ENCODE assay signal across 8 mouse cellular contexts in the genomic region with DNA sequence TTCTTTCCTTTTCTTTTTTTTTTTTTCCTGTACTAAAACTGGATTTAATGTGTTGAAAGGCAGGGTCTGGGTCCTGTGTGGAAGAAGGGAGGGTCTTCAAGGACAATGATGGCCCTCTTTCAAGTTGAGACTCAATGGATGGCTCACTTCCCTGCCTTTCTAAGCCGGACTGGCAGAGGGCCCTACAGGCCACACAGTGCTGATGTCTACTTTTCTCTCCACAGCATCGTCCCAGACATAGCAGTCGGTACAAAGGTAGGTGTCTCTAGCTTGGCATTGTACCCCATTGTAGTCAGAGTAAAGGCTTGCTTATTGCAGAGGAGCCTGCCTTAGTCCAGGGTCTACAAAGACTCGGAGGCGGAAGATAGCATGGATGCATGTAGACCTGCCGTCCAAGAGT. TPM values are rescaled to one million over a fixed set of nuclear protein-coding genes. Genes with fewer than 3 reads are reported as not detected.
DNase-seq lines count a peak whose midpoint lies in the region; ATAC-seq and TF ChIP-seq lines count a peak whose summit lies in the region.

No protein-coding gene starts in this region.

- peak overlapping the region; percentile 53 for H3K4me2 ChIP-seq in CH12.LX (ENCODE audit: insufficient read depth, low read depth, poor library complexity, severe bottlenecking)
- H3K4me2 ChIP-seq in forebrain, embryonic 13.5 days, result peak overlapping the region; percentile 99
- H3K4me2 ChIP-seq in liver, embryonic 13.5 days, result peak overlapping the region; percentile 91

- no peak for TF ChIP-seq CTCF in CH12.LX (conservative IDR thresholded peaks at IDR 0.05 in 1 of 2, IDR thresholded peaks at IDR 0.05 in 1 of 2; ENCODE audit: low read depth in 2 of 2, low read length in 2 of 2)

- no peak for TF ChIP-seq RAD21 in CH12.LX (IDR thresholded peaks at IDR 0.05; ENCODE audit: low read depth, low read length)

- H3K9ac ChIP-seq in CH12.LX (ENCODE audit: insufficient read depth, low read depth), result peak overlapping the region; percentile 99
- H3K9ac ChIP-seq in forebrain, embryonic 13.5 days, result peak overlapping the region; percentile 99
- peak overlapping the region; percentile 96 for H3K9ac ChIP-seq in liver, embryonic 13.5 days

- no peaks in the 10 kb centered on the region for H3K9me3 ChIP-seq in heart, embryonic 10.5 days
- no peaks in the 10 kb centered on the region for H3K9me3 ChIP-seq in CH12.LX (replicated peaks; ENCODE audit: low read length)
- H3K9me3 ChIP-seq in forebrain, embryonic 13.5 days (replicated peaks), result no peaks in the 10 kb centered on the region
- H3K9me3 ChIP-seq in liver, embryonic 13.5 days (replicated peaks), result no peaks in the 10 kb centered on the region

- TF ChIP-seq POLR2A in CH12.LX (IDR thresholded peaks at IDR 0.05; ENCODE audit: low read depth, low read length), result no peak

- dilution Hi-C loops in CH12.LX (cut with MboI; ENCODE audit: extremely low pct_ligation_motif_present, extremely low pct_unique_long_range_greater_than_20kb, low sequenced_read_pairs), result no loop called here

- no peaks in the 10 kb centered on the region for H3K27me3 ChIP-seq in heart, embryonic 10.5 days (ENCODE audit: insufficient read depth, poor library complexity, severe bottlenecking)
- H3K27me3 ChIP-seq in CH12.LX (replicated peaks), result no peaks in the 10 kb centered on the region
- H3K27me3 ChIP-seq in forebrain, embryonic 13.5 days, result no peaks in the 10 kb centered on the region
- H3K27me3 ChIP-seq in liver, embryonic 13.5 days, result no peaks in the 10 kb centered on the region

- peaks cover 59% of the 10 kb centered on the region for H3K79me2 ChIP-seq in CH12.LX (replicated peaks; ENCODE audit: control insufficient read depth, extremely low read depth, insufficient read depth, poor library complexity, severe bottlenecking)

- in situ Hi-C loops in CH12.LX (cut with MboI; ENCODE audit: low pct_ligation_motif_present, low pct_unique_long_range_greater_than_20kb, low sequenced_read_pairs), result no loop called here

- H3K4me1 ChIP-seq in heart, embryonic 10.5 days, result peaks cover 78% of the 10 kb centered on the region
- peaks cover 15 to 42% of the 10 kb centered on the region in 2 experiments for H3K4me1 ChIP-seq in CH12.LX (ENCODE audit: control insufficient read depth in 1 of 2, insufficient read depth in 2 of 2)
- H3K4me1 ChIP-seq in forebrain, embryonic 13.5 days, result peaks cover 67% of the 10 kb centered on the region
- peaks cover 73% of the 10 kb centered on the region for H3K4me1 ChIP-seq in liver, embryonic 13.5 days (replicated peaks)

- TF ChIP-seq EP300 in CH12.LX (IDR thresholded peaks at IDR 0.05; ENCODE audit: low read length), result no peak

- WGBS in heart, embryonic 10.5 days, result 50% methylated on average over 6 of the region's 6 CpGs
- 33% methylated on average over 6 of the region's 6 CpGs for WGBS in forebrain, embryonic 13.5 days
- WGBS in liver, embryonic 13.5 days (ENCODE audit: insufficient replicate concordance), result 28% methylated on average over 6 of the region's 6 CpGs

- H3K4me3 ChIP-seq in heart, embryonic 10.5 days, result peak overlapping the region; percentile 98
- peak overlapping the region; percentile 90 to 100 (median 100) for H3K4me3 ChIP-seq in CH12.LX (replicated peaks in 1 of 3; ENCODE audit: low read depth in 2 of 3, low read length in 2 of 3, poor library complexity in 1 of 3)
- H3K4me3 ChIP-seq in forebrain, embryonic 13.5 days, result peak overlapping the region; percentile 100
- H3K4me3 ChIP-seq in liver, embryonic 13.5 days (replicated peaks), result peak overlapping the region; percentile 95

- peak overlapping the region; percentile 23; the same call in 1 of the 2 replicates for H3K27ac ChIP-seq in heart, embryonic 10.5 days
- H3K27ac ChIP-seq in CH12.LX (ENCODE audit: insufficient read depth, low read depth), result no peak overlapping the region
- H3K27ac ChIP-seq in forebrain, embryonic 13.5 days, result peak overlapping the region; percentile 100
- H3K27ac ChIP-seq in liver, embryonic 13.5 days, result peak overlapping the region; percentile 98

- DNase-seq in heart, embryonic 10.5 days (ENCODE audit: low spot score), result no peak
- no peak for DNase-seq in heart, adult 11 months
- no peak for DNase-seq in CH12.LX (ENCODE audit: extremely low read depth)
- DNase-seq in liver, embryonic 13.5 days, result no peak
- DNase-seq in ovary, adult 18-20 months (ENCODE audit: low spot score), result no peak
- DNase-seq in gastrocnemius, postnatal 36 days, result no peak
- DNase-seq in layer of hippocampus, adult 8-10 months (ENCODE audit: low spot score in 2 of 2), result no peak

- no peak for ATAC-seq in forebrain, embryonic 13.5 days
- ATAC-seq in liver, embryonic 13.5 days (ENCODE audit: low read depth), result no peak

- intact Hi-C loops in gastrocnemius, postnatal 36 days (cut with DNase I), result no loop called here

- H3K36me3 ChIP-seq in heart, embryonic 10.5 days, result peaks cover 57% of the 10 kb centered on the region
- peaks cover 51 to 55% of the 10 kb centered on the region in 2 experiments for H3K36me3 ChIP-seq in CH12.LX (replicated peaks in 1 of 2; ENCODE audit: control insufficient read depth in 1 of 2, insufficient read depth in 1 of 2, low read length in 1 of 2)
- H3K36me3 ChIP-seq in forebrain, embryonic 13.5 days (ENCODE audit: poor library complexity, severe bottlenecking), result peaks cover 51% of the 10 kb centered on the region
- H3K36me3 ChIP-seq in liver, embryonic 13.5 days, result peaks cover 55% of the 10 kb centered on the region

TF ChIP-seq in CH12.LX, 34 proteins besides CTCF, POLR2A, EP300 and RAD21 (continues in another document):
- no peak for TF ChIP-seq PAX5 (IDR thresholded peaks at IDR 0.05; ENCODE audit: low read length)
- no peak for TF ChIP-seq CHD1 (IDR thresholded peaks at IDR 0.05; ENCODE audit: low read depth, low read length)
- no peak for TF ChIP-seq ZC3H11A (IDR thresholded peaks at IDR 0.05; ENCODE audit: low read depth, low read length)
- no peak for TF ChIP-seq JUND (conservative IDR thresholded peaks at IDR 0.05; ENCODE audit: low read depth, low read length)
- no peak for TF ChIP-seq BHLHE40 (IDR thresholded peaks at IDR 0.05; ENCODE audit: low read depth, low read length)
- TF ChIP-seq NRF1 (IDR thresholded peaks at IDR 0.05; ENCODE audit: low read depth, low read length), result no peak
- TF ChIP-seq HCFC1 (IDR thresholded peaks at IDR 0.05; ENCODE audit: low read depth, low read length), result no peak
- no peak for TF ChIP-seq MAFK (IDR thresholded peaks at IDR 0.05; ENCODE audit: insufficient replicate concordance, low read length)
- TF ChIP-seq ELF1 (IDR thresholded peaks at IDR 0.05; ENCODE audit: low read depth, low read length), result no peak
- TF ChIP-seq USF2 (conservative IDR thresholded peaks at IDR 0.05; ENCODE audit: low read depth, low read length), result no peak

RNA-seq across cellular contexts. Expression of gene Ptbp1, which starts 2.1 kb away (rescaled TPM):
- polyA plus RNA-seq in heart, embryonic 10.5 days (2016; fragmentation: Nextera tagmentation; extraction: Ambion mirVana), result 174 and 264 TPM in 2 replicates
- total RNA-seq in CH12.LX (2012; rRNA removed), result 252 and 284 TPM in 2 replicates
- total RNA-seq in CH12.LX (2014; rRNA removed), result 261 and 284 TPM in 2 replicates
- 482 and 497 TPM in 2 replicates for polyA plus RNA-seq in CH12.LX (2012; ENCODE audit: insufficient read length, low read depth)
- 148 and 171 TPM in 2 replicates for polyA plus RNA-seq in forebrain, embryonic 13.5 days (2015; fragmentation: Nextera tagmentation; extraction: Ambion mirVana)
- polyA plus RNA-seq in liver, embryonic 13.5 days (2015; fragmentation: Nextera tagmentation; extraction: Ambion mirVana), result 136 and 175 TPM in 2 replicates
- 10 to 100 TPM; 17.2 to 17.4 TPM for total RNA-seq in gastrocnemius, postnatal 36 days (2021)
- total RNA-seq in layer of hippocampus, adult 8-10 months (2022), result 10 to 100 TPM; 67.7 to 76.4 (median 73.7) TPM

RNA-seq across cellular contexts. Expression of gene Prtn3, which starts 18.0 kb away (rescaled TPM):
- polyA plus RNA-seq in heart, embryonic 10.5 days (2016; fragmentation: Nextera tagmentation; extraction: Ambion mirVana), result 2.4 and 7.8 TPM in 2 replicates
- total RNA-seq in CH12.LX (2012; rRNA removed) (0.30 TPM in 1 of 2 replicates, not detected in the other), CH12.LX (2014; rRNA removed) (not detected in 2 replicates)
- polyA plus RNA-seq in CH12.LX (2012; ENCODE audit: insufficient read length, low read depth), result 0.39 TPM in 1 of 2 replicates, not detected in the other
- 12.8 and 15.9 TPM in 2 replicates for polyA plus RNA-seq in forebrain, embryonic 13.5 days (2015; fragmentation: Nextera tagmentation; extraction: Ambion mirVana)
- polyA plus RNA-seq in liver, embryonic 13.5 days (2015; fragmentation: Nextera tagmentation; extraction: Ambion mirVana), result 54.8 and 64.6 TPM in 2 replicates
- total RNA-seq in gastrocnemius, postnatal 36 days (2021), result not detected
- 1 to 10 TPM; 1.2 to 2.3 (median 1.5) TPM for total RNA-seq in layer of hippocampus, adult 8-10 months (2022)

RNA-seq across cellular contexts. Expression of gene Plppr3, which starts 18.2 kb away (rescaled TPM):
- 16.2 and 36.9 TPM in 2 replicates for polyA plus RNA-seq in heart, embryonic 10.5 days (2016; fragmentation: Nextera tagmentation; extraction: Ambion mirVana)
- total RNA-seq in CH12.LX (2012; rRNA removed) (0.47 and 0.55 TPM in 2 replicates), CH12.LX (2014; rRNA removed) (not detected in 2 replicates)
- polyA plus RNA-seq in CH12.LX (2012; ENCODE audit: insufficient read length, low read depth), result 3.4 TPM in 2 replicates
- polyA plus RNA-seq in forebrain, embryonic 13.5 days (2015; fragmentation: Nextera tagmentation; extraction: Ambion mirVana), result 290 and 308 TPM in 2 replicates
- 5.7 and 5.8 TPM in 2 replicates for polyA plus RNA-seq in liver, embryonic 13.5 days (2015; fragmentation: Nextera tagmentation; extraction: Ambion mirVana)
- total RNA-seq in gastrocnemius, postnatal 36 days (2021), result not detected
- 10 to 100 TPM; 34.6 to 41.0 (median 38.0) TPM for total RNA-seq in layer of hippocampus, adult 8-10 months (2022)

RNA-seq across cellular contexts. Expression of gene Elane, which starts 29.8 kb away (rescaled TPM):
- 0.14 and 0.15 TPM in 2 replicates for polyA plus RNA-seq in heart, embryonic 10.5 days (2016; fragmentation: Nextera tagmentation; extraction: Ambion mirVana)
- not detected in 2 replicates for total RNA-seq in CH12.LX (2012; rRNA removed)
- not detected in 2 replicates for total RNA-seq in CH12.LX (2014; rRNA removed)
- polyA plus RNA-seq in CH12.LX (2012; ENCODE audit: insufficient read length, low read depth), result not detected in 2 replicates
- polyA plus RNA-seq in forebrain, embryonic 13.5 days (2015; fragmentation: Nextera tagmentation; extraction: Ambion mirVana), result 0.24 TPM in 1 of 2 replicates, not detected in the other
- polyA plus RNA-seq in liver, embryonic 13.5 days (2015; fragmentation: Nextera tagmentation; extraction: Ambion mirVana), result 47.1 and 59.3 TPM in 2 replicates
- not detected for total RNA-seq in gastrocnemius, postnatal 36 days (2021)
- total RNA-seq in layer of hippocampus, adult 8-10 months (2022), result not detected

RNA-seq across cellular contexts. Expression of gene Cfd, which starts 34.4 kb away (rescaled TPM):
- not detected in 2 replicates for polyA plus RNA-seq in heart, embryonic 10.5 days (2016; fragmentation: Nextera tagmentation; extraction: Ambion mirVana)
- total RNA-seq in CH12.LX (2012; rRNA removed) (not detected in 2 replicates), CH12.LX (2014; rRNA removed) (not detected in 2 replicates)
- 0.26 TPM in 1 of 2 replicates, not detected in the other for polyA plus RNA-seq in CH12.LX (2012; ENCODE audit: insufficient read length, low read depth)
- polyA plus RNA-seq in forebrain, embryonic 13.5 days (2015; fragmentation: Nextera tagmentation; extraction: Ambion mirVana), result not detected in 2 replicates
- not detected in 2 replicates for polyA plus RNA-seq in liver, embryonic 13.5 days (2015; fragmentation: Nextera tagmentation; extraction: Ambion mirVana)
- total RNA-seq in gastrocnemius, postnatal 36 days (2021), result 10 to 100 TPM; 47.6 to 86.0 TPM
- total RNA-seq in layer of hippocampus, adult 8-10 months (2022), result under 1 TPM in 1 of 4 experiments, not detected in 3; 0.39 TPM
